Mouse (Mus musculus) hindbrain, embryonic 11.5 days (tissue): Measurements from ENCODE around the gene Ctu1. TPM values are rescaled to one million over a fixed set of nuclear protein-coding genes. Genes with fewer than 3 reads are reported as not detected.
A peak's percentile ranks its signal among the peaks of the same experiment; 100 is the strongest.
"Not testable (repeated sequence)": the region's sequence is repeated elsewhere in the genome, so short reads cannot be mapped to it uniquely, and the experiment has no call there.

ENCODE experiments used
- ATAC-seq: fragments of 200-750 bp; cut with Nextera tagmentation; 2 replicates; pipeline ENCODE4 v1.8.0; 2017; ENCODE audit warnings: mild to moderate bottlenecking, moderate TSS enrichment, moderate library complexity; ENCODE audit not compliant: low FRiP score
- DNase-seq: peaks from one replicate; pipeline ENCODE4 v3.0.0-alpha.2; 2015; ENCODE audit warnings: low spot score
- H3K27ac ChIP-seq: fragments of 300-500 bp; sonication (generic); 2 replicates; pipeline ENCODE4 v1.5.1; 2014; ENCODE audit warnings: mild to moderate bottlenecking, low read depth, low read length
- H3K27me3 ChIP-seq: fragments of 300-500 bp; sonication (generic); 2 replicates; pipeline ENCODE4 v1.6.1; 2014; ENCODE audit warnings: mild to moderate bottlenecking, low read length, moderate library complexity, mixed read lengths; ENCODE audit not compliant: control insufficient read depth, insufficient read depth
- H3K36me3 ChIP-seq: fragments of 300-500 bp; sonication (generic); 2 replicates; pipeline ENCODE4 v1.6.1; 2014; ENCODE audit warnings: mild to moderate bottlenecking, low read length, moderate library complexity, mixed read lengths; ENCODE audit not compliant: control insufficient read depth, insufficient read depth
- H3K4me1 ChIP-seq: fragments of 300-500 bp; sonication (generic); replicated peaks from 2 replicates; pipeline ENCODE4 v1.6.1; 2014; ENCODE audit warnings: low read length, mixed read lengths; ENCODE audit not compliant: control insufficient read depth, insufficient read depth
- H3K4me2 ChIP-seq: fragments of 300-500 bp; sonication (generic); replicated peaks from 2 replicates; pipeline ENCODE4 v1.6.1; 2014; ENCODE audit warnings: mild to moderate bottlenecking, low read depth, low read length
- H3K4me3 ChIP-seq: fragments of 300-500 bp; sonication (generic); 2 replicates; pipeline ENCODE4 v1.5.1; 2014; ENCODE audit warnings: low read depth, low read length
- H3K9ac ChIP-seq: fragments of 300-500 bp; sonication (generic); 2 replicates; pipeline ENCODE4 v1.6.1; 2014; ENCODE audit warnings: low read depth, low read length
- H3K9me3 ChIP-seq: fragments of 300-500 bp; sonication (generic); 2 replicates; pipeline ENCODE4 v1.6.1; 2016; ENCODE audit warnings: low read length; ENCODE audit not compliant: control insufficient read depth
- WGBS: fragments of 180-500 bp; shearing (Covaris S2); extraction: QIAGEN DNeasy Blood & Tissue Kit; methylation state at CpG from one replicate; pipeline ENCODE4 v1.1.7; 2014; 5-methylcytosine and 5-hydroxymethylcytosine counted together
- polyA plus RNA-seq: library from polyadenylated mRNA; unstranded; fragments of >200 nt; fragmentation: Nextera tagmentation; extraction: Ambion mirVana; gene quantifications from 2 replicates; pipeline ENCODE4 v1.2.1, GENCODE M21; 2014

Gene Ctu1
- polyA plus RNA-seq, 1 experiment from 2014 or later = 9.7 TPM

GRCm38 (mm10) chr7:43671064-43671808 is 580 bp upstream of the Ctu1 start:
- Histone ChIP-seq H3K27ac (no peak overlapping the region), H3K4me3 (peak overlapping the region; percentile 47), H3K9me3 (no peaks in the 10 kb centered on the region), H3K9ac (peak overlapping the region; percentile 4), H3K4me1 (peaks cover 2% of the 10 kb centered on the region; the same call in 1 of the 2 replicates), H3K27me3 (no peaks in the 10 kb centered on the region), H3K4me2 (peak overlapping the region; percentile 46), H3K36me3 (peaks cover 7% of the 10 kb centered on the region; the same call in 1 of the 2 replicates)
- ATAC-seq (peak; percentile 60), DNase-seq (no peak)
- WGBS = 69% methylated on average over 11 of the region's 11 CpGs

- WGBS = 19% methylated on average over 10 of the region's 10 CpGs
- no peak; the same call in 1 of the 2 replicates for ATAC-seq
- Histone ChIP-seq H3K36me3 (peaks cover 20% of the 10 kb centered on the region), H3K9ac (peak overlapping the region; percentile 46), H3K27me3 (no peaks in the 10 kb centered on the region), H3K4me1 (peaks cover 2% of the 10 kb centered on the region; the same call in 1 of the 2 replicates), H3K4me3 (peak overlapping the region; percentile 47), H3K4me2 (peak overlapping the region; percentile 46), H3K27ac (no peak overlapping the region), H3K9me3 (no peaks in the 10 kb centered on the region)
- DNase-seq = peak; percentile 34
Measured at GRCm38 (mm10) chr7:43672581-43673260, 905 bp downstream of the Ctu1 start.

- no peak overlapping the region for H3K4me3 ChIP-seq
- H3K9ac ChIP-seq = no peak overlapping the region
- H3K4me1 ChIP-seq = peaks cover 2% of the 10 kb centered on the region; the same call in 1 of the 2 replicates
- DNase-seq (no peak), ATAC-seq (no peak)
- no peaks in the 10 kb centered on the region for H3K9me3 ChIP-seq
- peaks cover 22% of the 10 kb centered on the region for H3K36me3 ChIP-seq
- H3K4me2 ChIP-seq = no peak overlapping the region
- no peak overlapping the region for H3K27ac ChIP-seq
- 92% methylated on average over 31 of the region's 32 CpGs for WGBS
- no peaks in the 10 kb centered on the region for H3K27me3 ChIP-seq
Measured at GRCm38 (mm10) chr7:43675091-43675490, 3.3 kb downstream of the Ctu1 start.

DNA sequence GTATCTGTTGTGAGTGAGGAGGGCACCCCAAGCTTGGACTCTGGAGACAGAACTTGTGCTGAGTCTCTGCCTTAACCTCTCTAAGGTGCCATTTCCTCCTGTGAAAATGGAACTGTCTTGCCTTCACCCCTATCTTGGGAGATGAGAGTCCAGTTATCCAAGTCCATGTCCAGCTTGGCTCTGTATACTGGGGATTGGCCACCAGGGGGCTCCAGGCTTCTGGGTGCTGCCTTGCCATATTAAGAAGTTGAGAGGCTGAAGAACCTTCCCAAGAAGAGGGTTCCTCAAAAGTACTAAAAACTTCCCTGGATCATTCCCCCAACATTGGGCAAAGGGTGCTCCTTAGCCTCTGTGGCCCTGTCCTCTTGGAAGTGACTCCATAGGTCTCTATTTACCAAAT is 6.7 kb downstream of the Ctu1 start:
- Histone ChIP-seq H3K4me3 (no peak overlapping the region), H3K27ac (no peak overlapping the region), H3K4me1 (no peaks in the 10 kb centered on the region), H3K9me3 (no peaks in the 10 kb centered on the region), H3K4me2 (no peak overlapping the region), H3K36me3 (peaks cover 22% of the 10 kb centered on the region), H3K27me3 (no peaks in the 10 kb centered on the region), H3K9ac (no peak overlapping the region)
- DNase-seq = peak; percentile 59
- ATAC-seq = no peak

DNA sequence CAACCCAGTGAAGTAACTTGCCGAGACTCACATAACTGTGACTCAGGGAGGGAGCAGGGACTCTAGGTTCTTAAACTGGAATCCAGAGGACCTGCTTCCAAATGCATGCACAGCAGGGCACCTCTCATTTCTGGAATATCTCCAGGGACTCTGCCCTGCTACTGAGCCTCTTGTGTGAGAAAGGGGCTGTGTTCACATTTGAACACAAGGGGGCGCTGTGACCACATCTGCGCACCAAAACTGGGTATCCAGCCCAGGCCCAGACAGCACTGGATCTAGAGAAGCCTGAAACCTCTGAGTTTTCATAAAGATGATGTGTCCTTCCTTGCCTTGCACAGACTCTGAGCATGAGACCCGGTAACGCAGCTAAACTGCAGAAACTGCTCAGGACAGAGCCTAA is 9.1 kb downstream of the Ctu1 start:
- Histone ChIP-seq H3K9ac (no peak overlapping the region), H3K27ac (no peak overlapping the region), H3K4me3 (no peak overlapping the region), H3K4me2 (no peak overlapping the region), H3K36me3 (peaks cover 17% of the 10 kb centered on the region), H3K27me3 (no peaks in the 10 kb centered on the region), H3K4me1 (no peaks in the 10 kb centered on the region), H3K9me3 (no peaks in the 10 kb centered on the region)
- DNase-seq (peak; percentile 78), ATAC-seq (peak; percentile 31; the same call in 1 of the 2 replicates)
- 27% methylated on average over 5 of the region's 5 CpGs for WGBS

DNA sequence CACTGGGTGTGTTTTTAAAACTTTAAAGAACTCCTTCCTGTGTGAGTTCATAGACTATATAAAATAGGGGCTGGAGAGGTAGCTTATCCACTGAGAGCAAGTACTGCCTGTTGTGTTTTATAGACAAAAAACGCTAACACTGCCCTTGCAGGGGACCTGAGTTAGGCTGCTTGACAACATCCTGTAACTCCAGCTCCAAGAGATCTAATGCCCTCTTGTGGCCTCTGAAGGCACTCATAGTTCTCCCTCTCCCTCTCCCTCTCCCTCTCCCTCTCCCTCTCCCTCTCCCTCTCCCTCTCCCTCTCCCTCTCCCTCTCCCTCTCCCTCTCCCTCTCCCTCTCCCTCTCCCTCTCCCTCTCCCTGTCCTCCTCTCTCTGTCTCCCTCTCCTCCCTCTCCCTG is 10.7 kb downstream of the Ctu1 start:
- H3K4me3 ChIP-seq, H3K27ac ChIP-seq, H3K27me3 ChIP-seq, DNase-seq, ATAC-seq, H3K4me2 ChIP-seq, H3K36me3 ChIP-seq, H3K9me3 ChIP-seq, H3K4me1 ChIP-seq, H3K9ac ChIP-seq: not testable (repeated sequence)
- WGBS = 27% methylated on average over 1 of the region's 1 CpGs

DNA sequence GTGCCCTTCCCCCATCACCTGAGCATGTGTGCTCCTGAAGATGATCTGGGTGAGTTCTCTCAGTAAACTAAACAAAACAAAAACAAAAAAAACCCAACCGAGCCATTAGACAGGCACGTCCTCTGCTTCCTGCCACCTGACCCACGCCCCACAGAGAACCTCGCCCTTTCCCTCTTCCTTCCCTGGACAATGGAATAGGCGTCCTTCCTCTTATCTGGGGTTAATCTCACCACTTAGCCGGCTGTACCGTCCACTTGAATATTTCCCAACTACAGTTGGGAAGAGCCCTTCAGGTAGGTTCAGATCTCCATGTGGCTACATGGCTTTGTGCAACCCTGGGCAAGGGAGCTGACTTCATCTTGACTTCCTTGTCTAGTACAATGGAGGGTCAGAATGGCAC is 13.3 kb downstream of the Ctu1 start:
- Histone ChIP-seq H3K9me3 (no peaks in the 10 kb centered on the region), H3K4me3 (no peak overlapping the region), H3K4me2 (no peak overlapping the region), H3K4me1 (no peaks in the 10 kb centered on the region), H3K27ac (no peak overlapping the region), H3K27me3 (no peaks in the 10 kb centered on the region), H3K36me3 (no peaks in the 10 kb centered on the region), H3K9ac (no peak overlapping the region)
- no peak for DNase-seq
- ATAC-seq = no peak
- 77% methylated on average over 7 of the region's 7 CpGs for WGBS

GRCm38 (mm10) chr7:43690118-43690517 is 18.3 kb downstream of the Ctu1 start, which contains the start of gene Klk14:
Klk14 (plus strand) TSS chr7:43690418.
- Histone ChIP-seq H3K4me2 (no peak within 1 kb of the TSS), H3K9me3 (no peaks in the 10 kb centered on the region), H3K36me3 (no peaks in the 10 kb centered on the region), H3K4me1 (no peaks in the 10 kb centered on the region), H3K9ac (no peak within 1 kb of the TSS), H3K27ac (no peak within 1 kb of the TSS), H3K4me3 (no peak within 1 kb of the TSS), H3K27me3 (no peaks in the 10 kb centered on the region)
- ATAC-seq (no peak), DNase-seq (no peak)

DNA sequence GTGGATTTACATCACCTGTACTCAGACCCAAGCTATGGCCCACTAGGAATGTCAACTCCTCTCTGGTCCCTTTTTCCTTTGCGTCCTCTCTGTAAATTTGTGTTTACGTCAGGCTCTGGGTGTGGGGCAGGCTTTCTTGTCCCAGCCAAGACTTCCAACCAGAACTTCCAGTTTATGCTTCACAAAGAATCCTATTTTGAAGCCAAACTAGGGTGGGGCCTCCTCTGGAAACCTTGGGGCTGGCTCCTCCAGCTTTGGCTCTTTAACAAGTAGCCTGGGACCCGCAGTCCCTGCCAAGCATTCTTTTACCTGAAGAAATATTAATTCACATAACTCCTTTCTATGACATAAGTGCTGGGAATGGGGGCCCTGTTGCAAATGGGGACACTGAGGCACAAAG is 38.2 kb downstream of the Ctu1 start:
- 98% methylated on average over 3 of the region's 3 CpGs for WGBS
- no peaks in the 10 kb centered on the region for H3K36me3 ChIP-seq
- ATAC-seq = no peak

More for the DNA sequence above, 38.2 kb downstream of the Ctu1 start:
- no peak for DNase-seq
- H3K9me3 ChIP-seq = no peaks in the 10 kb centered on the region
- H3K4me2 ChIP-seq = no peak overlapping the region
- no peaks in the 10 kb centered on the region; the same call in 1 of the 2 replicates for H3K4me1 ChIP-seq
- no peaks in the 10 kb centered on the region; the same call in 1 of the 2 replicates for H3K27me3 ChIP-seq
- H3K4me3 ChIP-seq = no peak overlapping the region
- H3K27ac ChIP-seq = no peak overlapping the region
- H3K9ac ChIP-seq = no peak overlapping the region
